Mouse (Mus musculus) ES-Bruce4 (cell line): ENCODE measurements at regions not wholly inside any gene's neighbourhood (a gene's known extent, or its start where the extent isn't known, plus 50 kb on each side); places are given as distances from the start of the nearest gene placed in this dataset.

Experiments used
- H3K27ac ChIP-seq: 2 replicates; pipeline ENCODE4 v1.5.1; 2012; ENCODE audit warnings: low read length, inconsistent platforms; ENCODE audit not compliant: insufficient read depth
- H3K27me3 ChIP-seq: 2 replicates; pipeline ENCODE4 v1.6.1; 2012; ENCODE audit warnings: mild to moderate bottlenecking, low read length, inconsistent platforms; ENCODE audit not compliant: control insufficient read depth, poor library complexity, insufficient read depth, severe bottlenecking
- H3K36me3 ChIP-seq: 2 replicates; pipeline ENCODE4 v1.6.1; 2012; ENCODE audit warnings: inconsistent platforms, mild to moderate bottlenecking, low read length, moderate library complexity; ENCODE audit not compliant: control insufficient read depth, poor library complexity, insufficient read depth, severe bottlenecking
- H3K4me1 ChIP-seq: one replicate; pipeline ENCODE4 v1.8.1; 2011; ENCODE audit warnings: low read length; ENCODE audit not compliant: control insufficient read depth, insufficient read depth
- H3K4me3 ChIP-seq: 2 replicates; pipeline ENCODE4 v1.5.1; 2011; ENCODE audit warnings: low read depth, mild to moderate bottlenecking, low read length
- H3K9ac ChIP-seq: 2 replicates; pipeline ENCODE4 v1.6.1; 2012; ENCODE audit warnings: low read depth, mild to moderate bottlenecking, inconsistent platforms; ENCODE audit not compliant: poor library complexity, severe bottlenecking
- H3K9me3 ChIP-seq: replicated peaks from 2 replicates; pipeline ENCODE4 v1.6.1; 2012; ENCODE audit warnings: mild to moderate bottlenecking, low read length, inconsistent platforms; ENCODE audit not compliant: control insufficient read depth, poor library complexity, insufficient read depth, severe bottlenecking
- CTCF ChIP-seq: IDR thresholded peaks from one replicate; pipeline ENCODE4 v1.8.1; 2011; ENCODE audit warnings: low read depth, low read length
- EP300 ChIP-seq: IDR thresholded peaks from 2 replicates; pipeline ENCODE4 v1.6.1; 2011; ENCODE audit warnings: low read depth, low read length; ENCODE audit not compliant: insufficient read depth
- POLR2A ChIP-seq: IDR thresholded peaks from one replicate; pipeline ENCODE4 v1.8.1; 2011; ENCODE audit warnings: low read length; ENCODE audit not compliant: insufficient read depth

GRCm38 (mm10) chr6:147921091-147921490, 126.0 kb upstream of the Far2 start:
- no peak overlapping the region for H3K27ac ChIP-seq

GRCm38 (mm10) chr6:147922506-147922905, 124.6 kb upstream of the Far2 start:
- no peak overlapping the region for H3K9ac ChIP-seq
- H3K27me3 ChIP-seq: no peaks in the 10 kb centered on the region
- no peak overlapping the region for H3K4me3 ChIP-seq
- H3K4me1 ChIP-seq: no peaks in the 10 kb centered on the region
- H3K9me3 ChIP-seq: no peaks in the 10 kb centered on the region
- H3K27ac ChIP-seq: no peak overlapping the region
- TF ChIP-seq POLR2A (no peak), CTCF (no peak), EP300 (no peak)
- H3K36me3 ChIP-seq: no peaks in the 10 kb centered on the region

More at GRCm38 (mm10) chr6:147921091-147921490, 126.0 kb upstream of the Far2 start:
- Histone ChIP-seq H3K4me1 (no peaks in the 10 kb centered on the region), H3K9me3 (no peaks in the 10 kb centered on the region), H3K4me3 (no peak overlapping the region), H3K36me3 (no peaks in the 10 kb centered on the region), H3K27me3 (no peaks in the 10 kb centered on the region), H3K9ac (no peak overlapping the region)
- no peak for TF ChIP-seq EP300
- no peak for TF ChIP-seq CTCF
- no peak for TF ChIP-seq POLR2A

- Histone ChIP-seq H3K4me1 (no peaks in the 10 kb centered on the region), H3K9me3 (no peaks in the 10 kb centered on the region), H3K36me3 (no peaks in the 10 kb centered on the region), H3K27ac (no peak overlapping the region), H3K9ac (no peak overlapping the region), H3K27me3 (no peaks in the 10 kb centered on the region), H3K4me3 (no peak overlapping the region)
- TF ChIP-seq EP300 (no peak), CTCF (no peak), POLR2A (no peak)
Observed at GRCm38 (mm10) chr6:147923246-147923645, 123.8 kb upstream of the Far2 start.

- H3K36me3 ChIP-seq: no peaks in the 10 kb centered on the region
- H3K4me1 ChIP-seq: no peaks in the 10 kb centered on the region
- no peaks in the 10 kb centered on the region for H3K9me3 ChIP-seq
- H3K27ac ChIP-seq: no peak overlapping the region
- TF ChIP-seq EP300: no peak
- no peak for TF ChIP-seq CTCF
- TF ChIP-seq POLR2A: no peak
- no peaks in the 10 kb centered on the region for H3K27me3 ChIP-seq
- no peak overlapping the region for H3K9ac ChIP-seq
- H3K4me3 ChIP-seq: no peak overlapping the region
Observed at GRCm38 (mm10) chr6:147928951-147929350, 118.1 kb upstream of the Far2 start.

- Histone ChIP-seq H3K9ac (no peak overlapping the region), H3K4me1 (no peaks in the 10 kb centered on the region), H3K9me3 (0 out of 2 replicates have a peak, but pooled peaks cover 2% of the 10 kb centered on the region), H3K4me3 (no peak overlapping the region), H3K27ac (no peak overlapping the region), H3K27me3 (no peaks in the 10 kb centered on the region), H3K36me3 (no peaks in the 10 kb centered on the region)
- no peak for TF ChIP-seq CTCF
- no peak for TF ChIP-seq EP300
Observed at GRCm38 (mm10) chr6:147944020-147944419, 103.0 kb upstream of the Far2 start.

GRCm38 (mm10) chr6:147944940-147945676, 102.0 kb upstream of the Far2 start:
- H3K36me3 ChIP-seq: no peaks in the 10 kb centered on the region
- H3K4me1 ChIP-seq: no peaks in the 10 kb centered on the region
- no peak overlapping the region for H3K9ac ChIP-seq
- 0 out of 2 replicates have a peak, but pooled peaks cover 2% of the 10 kb centered on the region for H3K9me3 ChIP-seq
- no peak overlapping the region for H3K4me3 ChIP-seq
- H3K27ac ChIP-seq: no peak overlapping the region
- no peaks in the 10 kb centered on the region for H3K27me3 ChIP-seq
- TF ChIP-seq POLR2A (no peak), CTCF (no peak), EP300 (no peak)
